31 mouse cellular contexts compared by ENCODE assay signal in genomic region chr4:136063143-136063542, GRCm38 (mm10). TPM values are rescaled to one million over a fixed set of nuclear protein-coding genes. Genes with fewer than 3 reads are reported as not detected.
DNase-seq lines count a peak whose midpoint lies in the region; ATAC-seq and TF ChIP-seq lines count a peak whose summit lies in the region.
"Had no signal": no experiment of that assay in that cellular context is flagged by ENCODE, and none has a peak within 500 bp of the region (broad histone marks: within the 10 kb centered on the region; RNA-seq: fewer than 3 reads in every experiment).

No protein-coding gene starts in this region.

- no peaks in the 10 kb centered on the region for H3K79me2 ChIP-seq in MEL (ENCODE audit: control insufficient read depth, insufficient read depth, low read length, poor library complexity)

- H3K27me3 ChIP-seq in liver, embryonic 14.5 days (ENCODE audit: control insufficient read depth, insufficient read depth, low read length) = no peaks in the 10 kb centered on the region
- H3K27me3 ChIP-seq in ES-Bruce4 (ENCODE audit: control insufficient read depth, insufficient read depth, low read length, poor library complexity, severe bottlenecking) (no peaks in the 10 kb centered on the region), MEL (ENCODE audit: control insufficient read depth in 1 of 2, insufficient read depth in 2 of 2, low read length in 2 of 2) (peaks cover 15 to 17% of the 10 kb centered on the region in 2 experiments)
- H3K27me3 ChIP-seq: embryonic facial prominence, embryonic 13.5 days; forebrain, embryonic 13.5 days; heart, embryonic 12.5 days; heart, embryonic 15.5 days; hindbrain, embryonic 13.5 days had no signal

- H3K27ac ChIP-seq in liver, embryonic 14.5 days = no peak overlapping the region
- H3K27ac ChIP-seq in ES-Bruce4 (ENCODE audit: insufficient read depth, low read length) = no peak overlapping the region
- H3K27ac ChIP-seq in MEL (ENCODE audit: control insufficient read depth, low read depth, low read length) = no peak overlapping the region
- no peak overlapping the region for H3K27ac ChIP-seq in left cerebral cortex, adult 2 months
- H3K27ac ChIP-seq: embryonic facial prominence, embryonic 10.5 days; embryonic facial prominence, embryonic 13.5 days; forebrain, embryonic 13.5 days; heart, embryonic 15.5 days; hindbrain, embryonic 10.5 days; hindbrain, embryonic 13.5 days had no signal

- TF ChIP-seq RAD21 in MEL (IDR thresholded peaks at IDR 0.05; ENCODE audit: low read depth, low read length) = peak; percentile 15

- TF ChIP-seq POLR2A in ES-Bruce4 (IDR thresholded peaks at IDR 0.05; ENCODE audit: insufficient read depth, low read length) = no peak
- TF ChIP-seq POLR2A in MEL (IDR thresholded peaks at IDR 0.05; ENCODE audit: control insufficient read depth in 1 of 2, insufficient read depth in 1 of 2, low read depth in 1 of 2, low read length in 2 of 2, poor library complexity in 1 of 2) = no peak

- H3K4me2 ChIP-seq in liver, embryonic 14.5 days (ENCODE audit: low read depth) = no peak overlapping the region
- H3K4me2 ChIP-seq: embryonic facial prominence, embryonic 13.5 days; forebrain, embryonic 13.5 days; heart, embryonic 12.5 days; heart, embryonic 15.5 days; hindbrain, embryonic 13.5 days had no signal

- no peaks in the 10 kb centered on the region for H3K9me3 ChIP-seq in liver, embryonic 14.5 days (ENCODE audit: control insufficient read depth, low read length)
- H3K9me3 ChIP-seq in ES-Bruce4 (replicated peaks; ENCODE audit: control insufficient read depth, insufficient read depth, low read length, poor library complexity, severe bottlenecking) (no peaks in the 10 kb centered on the region), MEL (replicated peaks; ENCODE audit: insufficient read depth, low read length) (no peaks in the 10 kb centered on the region)
- H3K9me3 ChIP-seq: embryonic facial prominence, embryonic 10.5 days; embryonic facial prominence, embryonic 13.5 days; forebrain, embryonic 13.5 days; heart, embryonic 12.5 days; heart, embryonic 15.5 days; hindbrain, embryonic 10.5 days had no signal

- no peak overlapping the region for H3K9ac ChIP-seq in liver, embryonic 14.5 days (replicated peaks)
- H3K9ac ChIP-seq in ES-Bruce4 (ENCODE audit: low read depth, poor library complexity, severe bottlenecking) (no peak overlapping the region), MEL (ENCODE audit: control insufficient read depth, low read depth, low read length, poor library complexity, severe bottlenecking) (no peak overlapping the region)
- H3K9ac ChIP-seq: embryonic facial prominence, embryonic 13.5 days; forebrain, embryonic 13.5 days; heart, embryonic 12.5 days; heart, embryonic 15.5 days; hindbrain, embryonic 13.5 days had no signal

- H3K4me1 ChIP-seq in liver, embryonic 14.5 days (replicated peaks; ENCODE audit: control insufficient read depth in 2 of 2, insufficient read depth in 2 of 2, low read length in 1 of 2) = no peaks in the 10 kb centered on the region
- H3K4me1 ChIP-seq in ES-Bruce4 (ENCODE audit: control insufficient read depth, insufficient read depth, low read length) = no peaks in the 10 kb centered on the region
- H3K4me1 ChIP-seq in MEL (ENCODE audit: control insufficient read depth in 1 of 2, insufficient read depth in 2 of 2, low read length in 2 of 2) = no peaks in the 10 kb centered on the region
- H3K4me1 ChIP-seq: embryonic facial prominence, embryonic 10.5 days; embryonic facial prominence, embryonic 13.5 days; forebrain, embryonic 13.5 days; heart, embryonic 12.5 days; heart, embryonic 15.5 days; hindbrain, embryonic 10.5 days; hindbrain, embryonic 13.5 days had no signal

- no peak for ATAC-seq in liver, embryonic 14.5 days (ENCODE audit: insufficient read depth)
- ATAC-seq: activated CD4-positive, CD25-positive, alpha-beta regulatory T cell, adult 4 months; CD4-positive, CD25-positive, alpha-beta regulatory T cell, adult 4 months; forebrain, embryonic 13.5 days; forebrain, embryonic 16.5 days; hindbrain, embryonic 16.5 days had no signal

- DNase-seq in liver, embryonic 14.5 days (ENCODE audit: low read depth in 3 of 3, low spot score in 3 of 3) = no peak
- DNase-seq in liver (no peak), MEL (ENCODE audit: low read depth, low spot score) (no peak), ZHBTc4 (ENCODE audit: low read depth, low spot score) (peak; percentile 52)
- no peak for DNase-seq in left cerebral cortex, adult 2 months (ENCODE audit: extremely low spot score in 1 of 2, low spot score in 2 of 2)
- DNase-seq in neural tube, embryonic 10.5 days (ENCODE audit: extremely low spot score, low spot score) = no peak
- no peak for DNase-seq in left cerebral cortex, postnatal 10 days (ENCODE audit: extremely low spot score in 1 of 2, low spot score in 2 of 2)
- DNase-seq: adrenal gland, adult 8-10 months; adrenal gland, postnatal 25 days; cerebellum, adult 11-12 months; cerebellum, adult 8-10 months; cerebellum, postnatal 10 days; cerebellum, postnatal 36 days; embryo, embryonic 11 days; gastrocnemius, postnatal 10 days; gastrocnemius, postnatal 36 days; heart, postnatal 10 days; heart, postnatal 36 days had no signal

- intact Hi-C loops in left cerebral cortex, adult 2 months (cut with DNase I) = no loop called here
- intact Hi-C loops in left cerebral cortex, postnatal 10 days (cut with DNase I) = no loop called here

- WGBS in liver, embryonic 14.5 days (ENCODE audit: insufficient replicate concordance) = 70% methylated on average over 4 of the region's 4 CpGs

- H3K36me3 ChIP-seq in liver, embryonic 14.5 days (replicated peaks; ENCODE audit: control insufficient read depth, insufficient read depth, low read depth) = no peaks in the 10 kb centered on the region
- H3K36me3 ChIP-seq in ES-Bruce4 (ENCODE audit: control insufficient read depth, insufficient read depth, low read length, poor library complexity, severe bottlenecking) (no peaks in the 10 kb centered on the region), MEL (ENCODE audit: control insufficient read depth in 1 of 2, insufficient read depth in 2 of 2, low read length in 2 of 2) (no peaks in the 10 kb centered on the region)
- H3K36me3 ChIP-seq: embryonic facial prominence, embryonic 10.5 days; embryonic facial prominence, embryonic 13.5 days; heart, embryonic 12.5 days; heart, embryonic 15.5 days; hindbrain, embryonic 10.5 days; hindbrain, embryonic 13.5 days had no signal

- H3K4me3 ChIP-seq in liver, embryonic 14.5 days (ENCODE audit: insufficient read depth in 1 of 2, low read depth in 2 of 2, low read length in 2 of 2) = no peak overlapping the region
- H3K4me3 ChIP-seq in ES-Bruce4 (ENCODE audit: low read depth, low read length) (no peak overlapping the region), MEL (ENCODE audit: control insufficient read depth in 1 of 2, insufficient read depth in 1 of 2, low read depth in 2 of 2, low read length in 2 of 2) (no peak overlapping the region)
- H3K4me3 ChIP-seq in left cerebral cortex, adult 2 months = no peak overlapping the region
- H3K4me3 ChIP-seq: embryonic facial prominence, embryonic 10.5 days; embryonic facial prominence, embryonic 13.5 days; erythroblast, embryonic 14.5 days; forebrain, embryonic 13.5 days; heart, embryonic 12.5 days; heart, embryonic 15.5 days; hindbrain, embryonic 10.5 days; hindbrain, embryonic 13.5 days had no signal

- TF ChIP-seq CTCF in liver, embryonic 14.5 days (IDR thresholded peaks at IDR 0.05; ENCODE audit: low read depth) = peak; percentile 26; the same call in 1 of the 2 replicates
- TF ChIP-seq CTCF in ES-Bruce4 (IDR thresholded peaks at IDR 0.05; ENCODE audit: low read depth, low read length) (peak; percentile 55), MEL (IDR thresholded peaks at IDR 0.05 in 2 of 3, conservative IDR thresholded peaks at IDR 0.05 in 1 of 3; ENCODE audit: control insufficient read depth in 1 of 3, insufficient read depth in 1 of 3, low read depth in 2 of 3, low read length in 3 of 3, poor library complexity in 1 of 3, severe bottlenecking in 1 of 3) (peak in 2 of 3 experiments; percentile 28 to 45; a peak in 5 of 6 replicates)
- TF ChIP-seq CTCF in left cerebral cortex, adult 2 months (IDR thresholded peaks at IDR 0.05) = no peak

- TF ChIP-seq EP300 in liver, embryonic 14.5 days (IDR thresholded peaks at IDR 0.05; ENCODE audit: low read depth) = no peak
- TF ChIP-seq EP300 in ES-Bruce4 (IDR thresholded peaks at IDR 0.05; ENCODE audit: insufficient read depth, low read depth, low read length) = no peak
- TF ChIP-seq EP300 in MEL (IDR thresholded peaks at IDR 0.05; ENCODE audit: low read depth in 1 of 2, low read length in 2 of 2) = no peak

TF ChIP-seq in MEL, 35 proteins besides CTCF, POLR2A, EP300 and RAD21:
- no peak for TF ChIP-seq POLR2AphosphoS2 (IDR thresholded peaks at IDR 0.05; ENCODE audit: low read length)
- no peak for TF ChIP-seq MAZ (IDR thresholded peaks at IDR 0.05; ENCODE audit: low read depth, low read length)
- no peak for TF ChIP-seq ZMIZ1 (IDR thresholded peaks at IDR 0.05; ENCODE audit: low read depth, low read length)
- no peak for TF ChIP-seq JUND (IDR thresholded peaks at IDR 0.05; ENCODE audit: low read depth, low read length)
- peak; percentile 44 for TF ChIP-seq SMC3 (IDR thresholded peaks at IDR 0.05; ENCODE audit: low read depth, low read length)

RNA-seq across cellular contexts. Expression of gene Rpl11, which starts 9.9 kb away (rescaled TPM):
- 457 and 805 TPM in 2 replicates for polyA plus RNA-seq in liver, embryonic 14.5 days (2012; rRNA removed)
- polyA plus RNA-seq in liver, embryonic 14.5 days (2014; fragmentation: Nextera tagmentation; extraction: Ambion mirVana) = 325 and 341 TPM in 2 replicates
- polyA plus RNA-seq in ES-Bruce4 (2011; ENCODE audit: insufficient read depth, insufficient read length, low read depth, missing spikeins) = 1,525 and 1,581 TPM in 2 replicates
- 2,589 and 2,603 TPM in 2 replicates for total RNA-seq in MEL (2012; rRNA removed)
- polyA plus RNA-seq in MEL (2012; ENCODE audit: insufficient read depth in 1 of 2, insufficient read length in 2 of 2, low read depth in 1 of 2, low replicate concordance in 2 of 2, missing spikeins in 1 of 2) = 1,000 to 10,000 TPM in 1 of 2 experiments, not detected in 1; 2,003 TPM
- total RNA-seq in left cerebral cortex, adult 2 months (2021) = 100 to 1,000 TPM; 271 to 308 TPM
- total RNA-seq in left cerebral cortex, postnatal 10 days (2021) = 100 to 1,000 TPM; 262 to 295 TPM

RNA-seq across cellular contexts. Expression of gene Eloa, which starts 41.6 kb away (rescaled TPM):
- 9.7 and 16.2 TPM in 2 replicates for polyA plus RNA-seq in liver, embryonic 14.5 days (2012; rRNA removed)
- polyA plus RNA-seq in liver, embryonic 14.5 days (2014; fragmentation: Nextera tagmentation; extraction: Ambion mirVana) = 29.0 and 30.0 TPM in 2 replicates
- polyA plus RNA-seq in ES-Bruce4 (2011; ENCODE audit: insufficient read depth, insufficient read length, low read depth, missing spikeins) (21.2 and 22.6 TPM in 2 replicates), MEL (2012; ENCODE audit: insufficient read depth in 1 of 2, insufficient read length in 2 of 2, low read depth in 1 of 2, low replicate concordance in 2 of 2, missing spikeins in 1 of 2) (10 to 100 TPM; 30.8 to 41.4 TPM)
- total RNA-seq in MEL (2012; rRNA removed) = 30.9 and 34.1 TPM in 2 replicates
- total RNA-seq in left cerebral cortex, adult 2 months (2021) = 10 to 100 TPM; 25.7 to 26.8 TPM
- total RNA-seq in left cerebral cortex, postnatal 10 days (2021) = 10 to 100 TPM; 30.1 to 32.3 TPM
